Mouse (Mus musculus) stomach, embryonic 16.5 days (tissue): ENCODE data around the gene Rinl. TPM values are rescaled to one million over a fixed set of nuclear protein-coding genes. Genes with fewer than 3 reads are reported as not detected.

Experiments
- ATAC-seq: fragments of 200-750 bp; cut with Nextera tagmentation; 2 replicates; pipeline ENCODE4 v1.8.0; 2017; ENCODE audit warnings: moderate number of reproducible peaks, moderate TSS enrichment; ENCODE audit not compliant: insufficient read depth, low FRiP score
- H3K27ac ChIP-seq: fragments of 300-500 bp; sonication (generic); 2 replicates; pipeline ENCODE4 v1.5.1; 2014; ENCODE audit warnings: low read length
- H3K27me3 ChIP-seq: fragments of 300-500 bp; sonication (generic); 2 replicates; pipeline ENCODE4 v1.6.1; 2014; ENCODE audit warnings: low read length, control low read depth, mixed read lengths; ENCODE audit not compliant: control insufficient read depth, insufficient read depth
- H3K36me3 ChIP-seq: fragments of 300-500 bp; sonication (generic); 2 replicates; pipeline ENCODE4 v1.6.1; 2014; ENCODE audit warnings: low read length; ENCODE audit not compliant: control insufficient read depth, insufficient read depth
- H3K4me1 ChIP-seq: fragments of 300-500 bp; sonication (generic); 2 replicates; pipeline ENCODE4 v1.6.1; 2014; ENCODE audit warnings: low read length, control low read depth, mixed read lengths; ENCODE audit not compliant: control insufficient read depth, insufficient read depth
- H3K4me2 ChIP-seq: fragments of 300-500 bp; sonication (generic); 2 replicates; pipeline ENCODE4 v1.6.1; 2014; ENCODE audit warnings: low read depth, low read length, mixed read lengths
- H3K4me3 ChIP-seq: fragments of 300-500 bp; sonication (generic); replicated peaks from 2 replicates; pipeline ENCODE4 v1.5.1; 2014; ENCODE audit warnings: mild to moderate bottlenecking, low read length
- H3K9ac ChIP-seq: fragments of 300-500 bp; sonication (generic); 2 replicates; pipeline ENCODE4 v1.6.1; 2014; ENCODE audit warnings: low read length
- H3K9me3 ChIP-seq: fragments of 300-500 bp; sonication (generic); replicated peaks from 2 replicates; pipeline ENCODE4 v1.6.1; 2016; ENCODE audit warnings: low read length, control low read depth; ENCODE audit not compliant: control insufficient read depth
- WGBS: fragments of 180-500 bp; shearing (Covaris S2); extraction: QIAGEN DNeasy Blood & Tissue Kit; methylation state at CpG from one replicate; pipeline ENCODE4 v1.1.7; 2014; 5-methylcytosine and 5-hydroxymethylcytosine counted together
- polyA plus RNA-seq: library from polyadenylated mRNA; unstranded; fragments of >200 nt; fragmentation: Nextera tagmentation; extraction: Ambion mirVana; gene quantifications from 2 replicates; pipeline ENCODE4 v1.2.1, GENCODE M21; 2015

Gene Rinl
- polyA plus RNA-seq, 1 experiment from 2014 or later = 5.9 TPM

DNA sequence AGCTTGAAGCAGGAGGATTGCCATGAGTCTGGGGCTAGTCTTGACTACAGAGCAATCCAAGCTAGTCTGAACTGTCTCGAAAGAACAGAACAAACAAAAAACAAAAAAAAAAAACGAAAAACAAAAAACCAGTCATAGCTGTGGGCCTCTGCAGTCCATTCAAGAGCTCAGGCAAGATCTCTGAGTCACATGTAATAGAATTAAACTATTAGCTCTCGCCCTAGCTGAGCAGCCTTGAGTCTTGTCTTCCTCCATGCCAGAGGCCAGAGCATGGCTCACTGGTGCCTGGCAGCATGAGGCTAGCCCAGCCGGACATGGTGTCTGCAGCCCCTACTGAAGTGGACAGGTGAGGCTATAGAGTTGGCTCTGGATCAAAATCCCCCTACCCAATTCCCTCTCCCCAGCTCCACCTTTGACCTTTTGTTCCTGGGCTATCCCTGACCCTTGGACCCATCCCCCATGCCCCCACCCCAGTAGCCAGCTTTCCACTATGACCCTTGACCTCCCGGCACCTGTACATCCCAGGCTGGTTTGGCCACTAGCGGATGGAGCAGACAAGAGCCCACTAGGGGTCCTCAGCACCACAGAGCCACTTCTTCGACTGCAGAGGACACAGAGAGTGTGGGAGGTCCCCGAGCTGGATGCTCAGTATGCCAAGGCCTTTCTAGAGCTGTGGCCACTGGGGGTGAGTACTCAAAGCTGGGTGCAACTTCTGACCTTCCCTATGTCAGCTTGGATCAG, 1.5 kb downstream of the Rinl start:
- Histone ChIP-seq H3K9me3 (no peaks in the 10 kb centered on the region), H3K9ac (no peak overlapping the region), H3K4me3 (no peak overlapping the region), H3K36me3 (no peaks in the 10 kb centered on the region), H3K4me1 (peaks cover 11% of the 10 kb centered on the region; the same call in 1 of the 2 replicates), H3K27ac (peak overlapping the region; percentile 28; the same call in 1 of the 2 replicates), H3K4me2 (no peak overlapping the region), H3K27me3 (no peaks in the 10 kb centered on the region)
- no peak for ATAC-seq
- WGBS = 57% methylated on average over 8 of the region's 8 CpGs

DNA sequence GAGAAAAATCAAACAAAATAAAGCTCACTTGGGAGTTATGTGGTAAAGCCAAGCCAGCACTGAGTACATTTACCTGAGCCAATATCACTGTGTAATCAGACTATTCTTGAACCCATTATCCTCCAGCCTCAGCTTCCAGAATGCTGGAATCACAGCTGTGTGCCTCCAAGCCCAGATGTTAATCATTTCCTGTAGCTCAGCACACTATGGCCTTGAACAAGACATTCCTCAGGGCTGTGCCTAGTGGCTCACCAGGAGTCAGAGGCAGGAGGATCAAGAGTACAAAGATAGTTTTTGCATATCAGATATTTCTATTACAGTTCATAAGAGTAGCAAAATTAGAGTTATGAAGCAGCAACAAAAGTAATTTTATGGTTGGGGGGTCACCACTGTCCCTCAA, 2.9 kb downstream of the Rinl start:
- H3K4me2 ChIP-seq = no peak overlapping the region
- H3K4me1 ChIP-seq = peaks cover 13% of the 10 kb centered on the region; the same call in 1 of the 2 replicates
- H3K36me3 ChIP-seq = no peaks in the 10 kb centered on the region
- no peak for ATAC-seq
- H3K27me3 ChIP-seq = no peaks in the 10 kb centered on the region
- no peaks in the 10 kb centered on the region for H3K9me3 ChIP-seq
- no peak overlapping the region for H3K4me3 ChIP-seq
- no peak overlapping the region for H3K27ac ChIP-seq
- H3K9ac ChIP-seq = no peak overlapping the region

DNA sequence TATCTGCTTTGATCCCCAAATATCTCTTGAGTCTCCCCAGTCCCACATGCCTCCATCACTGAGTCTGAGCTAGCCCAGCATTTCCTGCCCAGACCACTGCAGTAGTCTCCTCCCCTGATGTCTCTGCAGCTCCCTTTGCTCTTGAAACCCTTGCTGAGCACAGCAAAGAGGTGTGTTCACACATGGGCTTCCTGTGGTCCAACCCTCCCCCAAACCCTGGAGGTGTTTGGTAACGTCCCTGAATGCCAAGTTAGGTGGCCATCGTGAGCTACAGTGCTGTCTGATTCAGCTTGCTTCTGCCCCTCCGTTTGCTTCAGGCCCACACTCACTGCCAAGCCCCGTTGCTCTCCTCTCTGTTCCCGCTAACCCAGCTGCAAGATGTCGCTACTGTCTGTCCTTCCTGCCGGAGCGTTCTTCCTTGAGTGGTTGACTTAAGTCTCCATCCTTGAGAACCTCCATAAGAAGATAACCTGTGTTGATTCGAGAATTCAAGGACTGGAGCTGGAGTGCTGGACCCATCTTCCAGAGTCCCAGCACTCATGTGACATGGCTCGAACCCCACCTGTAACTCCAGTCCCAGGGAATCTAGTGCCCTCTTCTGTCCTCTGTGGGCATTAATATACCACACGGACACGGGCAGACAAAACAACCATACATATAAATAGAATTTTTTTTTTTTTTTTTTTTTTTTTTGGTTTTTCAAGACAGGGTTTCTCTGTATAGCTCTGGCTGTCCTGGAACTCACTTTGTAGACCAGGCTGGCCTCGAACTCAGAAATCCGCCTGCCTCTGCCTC, 3.8 kb downstream of the Rinl start:
- Histone ChIP-seq H3K4me3 (no peak overlapping the region), H3K27ac (no peak overlapping the region), H3K36me3 (no peaks in the 10 kb centered on the region), H3K4me1 (peaks cover 16% of the 10 kb centered on the region), H3K9ac (no peak overlapping the region), H3K4me2 (no peak overlapping the region), H3K27me3 (no peaks in the 10 kb centered on the region), H3K9me3 (no peaks in the 10 kb centered on the region)
- WGBS = 65% methylated on average over 14 of the region's 14 CpGs
- no peak for ATAC-seq

DNA sequence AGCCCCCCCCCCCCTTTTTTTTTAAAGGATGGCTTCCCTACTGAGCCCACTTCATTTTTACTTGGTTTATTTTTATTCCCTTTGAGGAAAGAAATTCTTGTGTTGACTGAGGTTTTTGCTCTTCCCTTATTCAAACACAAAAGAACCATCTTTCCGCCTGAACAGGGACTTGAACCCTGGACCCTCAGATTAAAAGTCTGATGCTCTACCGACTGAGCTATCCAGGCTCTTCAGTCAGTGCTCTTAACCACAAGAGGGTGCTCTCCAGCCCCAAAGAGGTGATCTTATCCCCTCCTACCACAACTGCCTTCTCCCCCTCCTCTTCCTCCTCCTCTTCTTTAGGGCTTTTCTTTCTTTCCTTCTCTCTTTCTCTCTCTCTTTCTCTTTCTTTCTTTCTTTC, 5.1 kb downstream of the Rinl start:
- Histone ChIP-seq H3K9ac (no peak overlapping the region), H3K9me3 (no peaks in the 10 kb centered on the region), H3K4me3 (no peak overlapping the region), H3K4me1 (peaks cover 16% of the 10 kb centered on the region), H3K27ac (no peak overlapping the region), H3K4me2 (no peak overlapping the region), H3K36me3 (no peaks in the 10 kb centered on the region), H3K27me3 (no peaks in the 10 kb centered on the region)
- no peak for ATAC-seq
- 42% methylated on average over 2 of the region's 2 CpGs for WGBS

DNA sequence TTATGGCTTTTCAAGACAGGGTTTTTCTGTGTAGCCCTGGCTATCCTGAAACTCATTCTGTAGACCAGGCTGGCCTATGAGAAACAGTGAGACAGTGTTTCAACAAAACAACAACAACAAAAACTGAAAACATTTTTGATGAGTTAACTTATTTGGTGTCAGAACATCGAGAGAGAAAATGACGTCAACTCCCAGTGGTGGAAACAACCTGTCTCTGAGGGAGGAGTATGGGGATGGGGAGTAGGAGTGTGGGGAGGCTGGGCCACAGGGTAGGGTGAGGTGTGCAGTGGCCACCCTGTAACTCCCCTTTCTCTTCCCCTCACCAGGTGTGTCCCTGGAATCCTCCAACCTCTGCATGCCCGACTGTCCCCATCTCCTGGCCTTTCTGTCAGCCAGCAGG, 5.7 kb downstream of the Rinl start:
- no peak overlapping the region for H3K27ac ChIP-seq
- peaks cover 10% of the 10 kb centered on the region for H3K4me1 ChIP-seq
- H3K9me3 ChIP-seq = no peaks in the 10 kb centered on the region
- H3K4me3 ChIP-seq = no peak overlapping the region
- H3K27me3 ChIP-seq = no peaks in the 10 kb centered on the region
- WGBS = 77% methylated on average over 3 of the region's 3 CpGs
- no peaks in the 10 kb centered on the region for H3K36me3 ChIP-seq
- H3K9ac ChIP-seq = no peak overlapping the region
- no peak for ATAC-seq
- no peak overlapping the region for H3K4me2 ChIP-seq

DNA sequence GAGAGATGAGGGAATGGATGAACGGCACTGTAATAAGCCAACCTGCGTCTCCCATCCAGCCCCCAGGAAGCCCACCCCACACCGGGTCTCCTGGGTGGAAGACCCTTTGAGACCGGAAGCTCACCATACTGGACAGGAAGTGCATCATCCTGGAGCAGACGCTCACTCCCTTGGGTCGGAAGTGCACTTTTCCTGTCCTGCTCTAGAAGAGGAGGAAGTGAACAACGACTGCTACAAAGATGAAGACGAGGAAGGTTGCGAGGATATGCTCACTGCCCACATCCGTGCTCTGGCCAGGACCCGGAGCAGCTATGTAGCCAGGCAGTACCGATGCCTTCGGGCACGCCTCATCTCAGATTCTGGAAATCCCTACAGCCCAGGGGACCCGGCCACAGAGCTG, 7.1 kb downstream of the Rinl start:
- H3K4me3 ChIP-seq = peak overlapping the region; percentile 9; the same call in 1 of the 2 replicates

DNA sequence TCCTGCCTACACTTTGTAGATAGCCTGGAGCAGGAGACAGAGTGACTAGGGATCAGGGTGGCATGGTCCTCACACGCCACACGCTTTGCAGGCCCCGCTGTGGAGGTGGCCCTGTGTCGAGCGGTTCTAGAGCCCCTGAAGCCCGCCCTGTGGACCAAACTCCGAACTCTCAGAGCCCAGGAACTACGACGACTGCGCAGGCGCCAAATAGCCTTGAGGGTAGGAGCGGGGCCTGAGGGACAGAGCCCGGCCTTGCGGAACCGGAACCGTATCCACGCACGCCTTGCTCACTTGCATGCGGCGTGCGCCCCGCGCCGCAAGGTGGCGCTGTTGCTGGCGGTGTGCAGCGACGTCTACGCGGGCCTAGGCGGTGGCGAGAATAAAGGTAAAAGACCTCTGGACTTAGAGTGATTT, 7.8 kb downstream of the Rinl start:
- ATAC-seq = peak; percentile 63
- Histone ChIP-seq H3K9ac (peak overlapping the region; percentile 72), H3K27me3 (no peaks in the 10 kb centered on the region), H3K4me3 (peak overlapping the region; percentile 9), H3K4me1 (peaks cover 12% of the 10 kb centered on the region), H3K27ac (peak overlapping the region; percentile 1; the same call in 1 of the 2 replicates), H3K36me3 (no peaks in the 10 kb centered on the region), H3K4me2 (peak overlapping the region; percentile 46), H3K9me3 (no peaks in the 10 kb centered on the region)
- WGBS = 13% methylated on average over 32 of the region's 32 CpGs

More for the DNA sequence above, 7.1 kb downstream of the Rinl start:
- Histone ChIP-seq H3K9me3 (no peaks in the 10 kb centered on the region), H3K4me2 (peak overlapping the region; percentile 46; the same call in 1 of the 2 replicates), H3K27ac (peak overlapping the region; percentile 1; the same call in 1 of the 2 replicates), H3K9ac (no peak overlapping the region), H3K4me1 (peaks cover 5% of the 10 kb centered on the region), H3K27me3 (no peaks in the 10 kb centered on the region), H3K36me3 (no peaks in the 10 kb centered on the region)
- no peak for ATAC-seq
- 72% methylated on average over 15 of the region's 15 CpGs for whole genome bisulfite sequencing

DNA sequence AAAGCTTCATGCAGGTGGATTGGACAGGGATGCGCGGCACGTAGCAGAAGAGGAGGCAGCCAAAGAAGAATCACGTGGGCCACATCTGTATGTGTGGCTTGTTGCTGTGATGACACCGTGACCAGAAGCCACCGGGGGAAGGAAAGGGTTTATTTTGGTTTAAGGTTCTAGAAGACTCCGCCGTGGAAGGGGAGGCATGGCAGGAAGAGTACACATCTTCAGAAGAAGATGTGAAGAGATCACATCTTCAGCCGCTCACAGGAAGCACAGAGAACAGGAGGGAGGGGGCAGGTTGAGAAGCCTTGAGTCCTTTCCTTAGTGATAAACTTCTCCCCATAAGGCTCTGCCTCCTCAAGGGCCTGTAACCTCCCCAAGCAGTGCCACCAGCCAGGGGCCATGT, 11.2 kb downstream of the Rinl start:
- Histone ChIP-seq H3K27ac (peak overlapping the region; percentile 100; the same call in 1 of the 2 replicates), H3K4me3 (no peak overlapping the region), H3K4me2 (no peak overlapping the region), H3K9me3 (no peaks in the 10 kb centered on the region), H3K27me3 (no peaks in the 10 kb centered on the region), H3K4me1 (peaks cover 43% of the 10 kb centered on the region), H3K9ac (no peak overlapping the region), H3K36me3 (no peaks in the 10 kb centered on the region)
- ATAC-seq = no peak
- WGBS = 89% methylated on average over 9 of the region's 9 CpGs

DNA sequence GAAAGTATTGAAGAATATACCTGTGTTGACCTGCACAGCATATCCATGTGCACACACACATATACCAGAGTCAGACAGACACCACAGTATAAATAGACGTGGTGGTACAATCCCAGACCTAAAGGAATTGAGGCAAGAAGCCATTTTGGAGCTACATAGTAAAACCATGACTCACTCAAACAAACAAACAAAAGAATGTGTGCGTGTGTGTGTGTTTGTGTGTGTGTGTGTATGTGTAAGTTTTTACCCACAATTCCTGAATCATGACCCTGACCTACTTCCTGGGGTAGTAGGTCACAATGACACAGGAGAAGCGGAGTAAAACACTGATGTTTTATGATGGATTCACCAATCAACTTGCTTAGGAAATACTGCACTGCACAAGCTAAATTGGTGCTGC, 12.7 kb downstream of the Rinl start:
- peak overlapping the region; percentile 100 for H3K27ac ChIP-seq
- H3K9ac ChIP-seq = no peak overlapping the region
- no peaks in the 10 kb centered on the region for H3K9me3 ChIP-seq
- 0 out of 2 replicates have a peak overlapping the region, but pooled peaks have one; percentile 42 for H3K4me2 ChIP-seq
- 52% methylated on average over 3 of the region's 3 CpGs for WGBS
- no peaks in the 10 kb centered on the region for H3K36me3 ChIP-seq
- no peak overlapping the region for H3K4me3 ChIP-seq
- H3K27me3 ChIP-seq = no peaks in the 10 kb centered on the region
- peaks cover 43% of the 10 kb centered on the region for H3K4me1 ChIP-seq
- ATAC-seq = no peak
